Mouse (Mus musculus) megakaryocyte, adult 5-6 weeks (primary cell): Measurements from ENCODE around the gene Dnajc14. TPM values are rescaled to one million over a fixed set of nuclear protein-coding genes. Genes with fewer than 3 reads are reported as not detected.
A peak's percentile ranks its signal among the peaks of the same experiment; 100 is the strongest.

Experiments
- ATAC-seq: 2 replicates; pipeline ENCODE4 v1.8.0; 2016; ENCODE audit warnings: mild to moderate bottlenecking, inconsistent platforms; ENCODE audit not compliant: poor library complexity, severe bottlenecking
- total RNA-seq, 2 experiments: library from RNA; stranded (forward) in 1 of 2; stranded (reverse) in 1 of 2; fragments of 153-499, 151-499 nt in 1 of 2; fragments of 221-1000, 200-1000 nt in 1 of 2; gene quantifications; 2 replicates each; pipeline versions ENCODE4 v1.2.3 to v1.2.4; 2015 to 2017

The Dnajc14 gene
- 29.1 and 35.9 TPM in 2 replicates for total RNA-seq (2015)
- 58.3 and 61.3 TPM in 2 replicates for total RNA-seq (2017)

DNA sequence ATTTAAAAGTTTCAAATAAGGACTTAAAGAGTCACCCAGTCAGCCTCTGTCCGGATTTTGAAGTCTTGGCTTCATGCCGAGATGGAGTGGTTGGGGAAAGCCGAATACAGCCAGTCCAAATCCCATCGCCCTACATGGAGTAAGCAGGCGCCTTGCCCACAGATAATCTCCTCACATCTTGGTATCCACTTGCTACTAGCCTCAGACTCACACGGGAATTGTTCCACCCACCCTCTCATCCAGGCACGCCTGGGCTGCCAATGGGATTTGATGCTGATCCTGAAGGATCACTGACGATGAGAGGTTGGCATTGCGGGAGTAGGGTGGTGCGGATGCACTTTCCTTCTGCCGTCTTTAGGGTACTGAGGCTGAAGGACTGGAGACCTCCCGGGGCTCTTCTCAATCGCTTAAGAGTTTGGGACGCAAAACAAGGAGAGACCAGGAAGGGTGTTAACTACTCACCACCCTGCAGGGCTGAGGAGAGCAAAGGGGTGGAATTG, at the start of gene Dnajc14:
Dnajc14 (plus strand) TSS at position 292 of the 500 bp plus-strand sequence.
- ATAC-seq: no peak

DNA sequence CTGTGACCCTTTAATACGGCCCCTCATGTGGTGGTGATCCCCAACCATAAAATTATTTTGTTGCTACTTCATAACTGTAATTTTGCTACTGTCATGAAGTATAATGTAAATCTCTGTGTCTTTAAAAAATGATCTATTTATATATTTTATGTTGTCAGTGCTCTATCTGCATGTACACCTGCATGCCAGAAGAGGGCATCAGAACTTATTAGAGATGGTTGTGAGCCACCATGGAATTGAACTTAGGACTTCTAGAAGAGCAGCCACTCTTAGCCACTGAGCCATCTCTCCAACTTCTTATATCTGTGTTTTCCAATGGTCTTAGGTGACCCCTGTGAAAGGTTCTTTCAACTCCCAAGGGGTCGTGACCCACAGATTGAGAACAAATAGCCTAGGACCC, 31.0 kb upstream of the Dnajc14 start:
- ATAC-seq: peak; percentile 40; the same call in 1 of the 2 replicates

DNA sequence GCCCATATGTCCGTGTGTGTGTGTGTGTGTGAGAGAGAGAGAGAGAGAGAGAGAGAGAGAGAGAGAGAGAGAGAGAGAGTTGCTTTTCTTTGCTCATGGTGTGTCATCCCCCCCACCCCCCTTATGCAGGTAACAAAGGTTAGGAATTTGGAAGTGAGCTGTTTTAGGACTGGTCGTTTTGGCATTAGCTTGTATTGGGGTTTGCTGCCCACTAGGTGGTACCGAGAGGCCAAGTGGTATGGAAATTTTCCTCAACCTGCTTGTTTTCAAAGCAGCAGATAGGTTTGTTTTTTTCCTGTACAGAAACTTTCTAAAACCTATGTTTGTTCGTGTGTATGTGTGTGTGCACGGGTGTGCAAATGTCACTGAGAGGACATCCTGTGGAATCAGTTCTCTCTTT, 30.2 kb upstream of the Dnajc14 start:
- ATAC-seq: peak; percentile 54

DNA sequence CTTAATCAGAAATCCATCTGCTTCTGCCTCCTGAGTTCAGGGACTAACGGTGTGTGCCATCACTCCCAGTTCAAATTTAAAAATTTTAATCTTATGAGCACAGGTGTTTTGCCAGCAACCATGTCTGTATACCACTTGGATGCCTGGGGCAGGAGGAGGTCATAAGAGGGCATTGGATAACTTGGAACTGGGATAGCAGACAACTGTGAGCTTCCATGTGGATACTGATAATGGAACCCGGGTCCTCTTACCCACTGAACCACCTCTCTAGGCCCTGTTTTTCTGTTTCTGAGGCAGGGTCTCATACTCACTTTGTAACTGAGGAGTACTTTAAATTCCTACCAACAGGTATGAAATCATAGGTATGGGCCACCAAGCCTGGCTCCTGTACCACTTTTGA, 25.4 kb upstream of the Dnajc14 start:
- ATAC-seq: no peak

DNA sequence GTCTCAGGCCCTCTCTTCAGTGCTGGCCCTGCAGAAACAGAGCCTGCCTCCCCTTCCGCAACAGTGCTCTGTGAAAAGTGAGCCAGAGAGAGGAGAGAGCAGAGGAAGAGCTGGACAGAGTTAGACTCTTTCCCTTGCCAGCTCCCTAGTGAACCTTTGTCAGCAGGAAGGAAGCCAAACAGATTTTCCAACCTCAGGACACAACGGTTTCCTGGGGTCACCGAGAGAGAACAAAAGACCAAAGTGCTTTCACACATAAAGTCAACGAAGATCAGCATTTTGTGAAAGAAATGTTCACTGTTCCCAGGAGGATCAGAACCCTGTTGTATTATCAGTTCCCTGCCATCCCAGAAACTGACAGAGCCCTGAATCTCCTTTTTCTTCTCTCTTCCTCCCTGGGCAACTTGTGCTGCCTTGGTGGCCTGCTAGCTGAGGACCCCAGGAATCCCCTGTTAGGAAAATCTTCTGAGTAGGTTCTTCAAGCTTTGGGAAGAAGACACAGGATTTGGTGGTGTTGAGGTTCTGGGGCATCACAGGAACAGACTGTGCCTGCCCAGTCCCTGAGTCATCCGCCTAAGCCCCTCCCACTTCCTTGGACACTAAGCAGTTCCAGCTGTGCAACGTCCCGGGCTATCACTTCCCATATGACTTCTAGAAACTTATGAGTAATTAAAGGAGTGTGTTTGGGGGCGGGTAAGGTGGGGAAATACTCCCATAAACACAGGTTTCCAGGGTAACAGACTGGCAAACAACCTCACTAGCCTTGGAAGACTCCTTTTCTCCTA, 24.7 kb upstream of the Dnajc14 start:
- ATAC-seq: peak; percentile 95

DNA sequence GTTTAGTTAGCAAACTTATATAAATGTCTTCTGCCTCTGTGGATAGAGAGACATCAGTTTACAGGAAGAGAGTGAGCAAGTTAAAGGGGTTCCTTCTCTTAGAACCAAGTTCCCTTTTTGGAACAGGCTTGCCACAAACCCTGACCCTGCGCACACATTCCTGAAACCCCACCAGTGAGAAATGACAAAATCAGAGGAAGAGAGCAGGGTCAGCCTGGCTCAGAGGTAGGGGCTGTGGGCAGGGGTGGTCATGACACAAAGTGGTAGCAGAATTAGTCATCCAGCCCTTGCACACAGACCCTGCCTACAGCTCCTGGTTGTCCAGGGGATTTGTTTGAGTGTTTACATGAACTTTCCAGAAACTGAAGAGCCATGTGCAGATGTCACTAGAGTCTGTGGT, 23.7 kb upstream of the Dnajc14 start:
- ATAC-seq: peak; percentile 73

DNA sequence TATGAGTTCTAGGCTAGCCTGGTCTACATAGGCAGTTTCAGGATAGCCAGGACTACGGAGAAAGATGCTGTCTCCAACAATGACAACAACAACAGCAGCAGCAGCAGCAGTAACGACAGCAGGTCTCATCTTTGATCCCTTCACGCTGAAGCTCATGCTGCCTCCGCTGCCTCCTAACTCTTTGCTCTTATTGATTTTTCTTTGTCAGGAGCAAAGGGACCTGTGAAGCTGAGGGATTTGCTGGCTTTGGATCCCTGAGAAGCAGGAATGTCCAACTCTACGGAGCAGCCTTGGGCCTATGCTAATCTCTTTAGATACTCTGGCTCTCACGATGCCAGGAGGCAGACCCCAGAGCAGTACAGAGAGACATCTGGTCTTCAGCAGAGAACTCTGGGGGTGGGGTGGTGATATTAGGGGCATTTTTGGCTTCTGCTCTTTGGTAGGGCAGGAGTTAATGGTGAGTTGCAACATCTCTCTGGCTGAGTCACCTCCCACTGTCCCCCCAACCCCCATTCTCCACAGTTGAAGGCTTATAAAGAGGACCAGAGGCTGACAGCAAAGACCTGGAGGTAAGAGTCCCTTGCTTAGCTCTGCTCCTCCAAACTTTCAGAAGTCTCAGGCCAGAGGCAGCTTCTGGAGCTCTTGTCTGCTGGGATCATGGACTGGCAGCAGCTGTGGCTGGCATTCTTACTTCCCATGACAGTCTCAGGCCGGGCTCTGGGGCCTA, 13.3 kb upstream of the Dnajc14 start, which contains the start of gene Mmp19:
Mmp19 (plus strand) TSS at position 513 of the 727 bp plus-strand sequence.
- ATAC-seq: peak; percentile 46; the same call in 1 of the 2 replicates

DNA sequence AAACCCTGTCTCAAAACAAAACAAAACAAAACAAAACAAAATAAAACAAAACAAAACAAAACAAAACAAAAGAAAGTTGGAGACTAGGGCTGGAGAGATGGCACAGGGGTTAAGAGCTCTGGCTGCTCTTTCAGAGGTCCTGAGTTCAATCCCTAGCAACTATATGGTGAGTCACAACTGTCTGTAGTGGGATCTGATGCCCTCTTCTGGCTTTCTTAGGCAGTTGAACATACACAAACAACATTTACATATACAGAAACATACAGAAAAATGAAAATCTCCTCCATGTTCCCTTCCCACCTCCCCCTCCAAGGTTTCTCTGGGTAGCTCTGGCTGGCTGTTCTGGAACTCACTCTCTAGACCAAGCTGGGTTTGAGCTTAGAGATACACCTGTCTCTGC, 11.8 kb upstream of the Dnajc14 start:
- ATAC-seq: no peak

DNA sequence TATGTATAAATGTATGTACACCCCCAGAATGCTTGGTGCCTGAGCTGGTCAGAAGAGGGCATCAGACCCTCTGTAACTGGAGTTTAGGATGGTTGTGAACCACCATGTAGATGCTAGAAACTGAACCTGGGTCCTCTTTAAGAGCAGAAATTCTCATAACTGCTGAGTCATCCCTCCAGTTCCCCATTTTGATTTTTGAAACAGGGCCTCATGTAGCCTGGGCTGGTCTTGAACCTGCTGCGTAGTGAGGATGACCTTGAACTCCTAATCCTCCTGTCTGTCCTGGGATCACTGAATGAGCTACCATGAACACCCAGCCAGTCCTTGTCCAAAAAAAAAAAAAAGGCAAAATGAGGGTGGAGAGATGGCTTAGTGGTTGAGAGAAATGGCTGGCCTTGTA, 10.6 kb upstream of the Dnajc14 start:
- ATAC-seq: peak; percentile 53

DNA sequence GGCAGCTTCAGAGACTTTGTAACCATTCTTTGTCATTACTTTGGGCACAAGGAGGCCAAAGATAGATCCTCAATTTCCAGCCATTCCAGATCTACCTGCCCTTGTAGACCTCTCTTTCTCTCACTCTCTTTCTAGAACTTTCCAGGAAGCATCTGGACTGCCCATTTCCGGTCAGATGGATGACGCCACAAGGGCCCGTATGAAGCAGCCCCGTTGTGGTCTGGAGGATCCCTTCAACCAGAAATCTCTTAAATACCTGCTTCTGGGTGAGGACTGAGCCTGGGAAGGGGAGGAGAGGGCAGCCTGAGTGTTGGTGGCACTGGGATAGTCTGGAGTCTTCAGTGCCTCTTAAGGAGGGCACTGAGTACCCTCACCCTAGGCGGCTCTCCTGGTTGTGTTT, 9.5 kb upstream of the Dnajc14 start:
- peak; percentile 43; the same call in 1 of the 2 replicates for ATAC-seq

DNA sequence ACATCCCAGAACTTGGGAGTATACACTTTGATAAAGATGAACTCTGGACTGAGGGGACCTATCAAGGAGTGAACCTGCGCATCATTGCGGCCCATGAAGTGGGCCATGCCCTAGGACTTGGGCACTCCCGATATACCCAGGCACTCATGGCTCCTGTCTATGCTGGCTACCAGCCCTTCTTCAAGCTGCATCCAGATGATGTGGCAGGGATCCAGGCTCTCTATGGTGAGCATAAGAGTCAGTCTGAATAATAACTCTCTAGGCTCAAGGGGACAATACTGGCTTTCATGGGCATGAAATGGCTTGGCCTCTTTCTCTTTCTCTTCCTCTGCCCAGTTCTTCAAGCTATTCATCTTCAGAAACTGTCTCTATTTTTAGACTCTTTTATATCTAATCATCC, 8.3 kb upstream of the Dnajc14 start:
- ATAC-seq: no peak

DNA sequence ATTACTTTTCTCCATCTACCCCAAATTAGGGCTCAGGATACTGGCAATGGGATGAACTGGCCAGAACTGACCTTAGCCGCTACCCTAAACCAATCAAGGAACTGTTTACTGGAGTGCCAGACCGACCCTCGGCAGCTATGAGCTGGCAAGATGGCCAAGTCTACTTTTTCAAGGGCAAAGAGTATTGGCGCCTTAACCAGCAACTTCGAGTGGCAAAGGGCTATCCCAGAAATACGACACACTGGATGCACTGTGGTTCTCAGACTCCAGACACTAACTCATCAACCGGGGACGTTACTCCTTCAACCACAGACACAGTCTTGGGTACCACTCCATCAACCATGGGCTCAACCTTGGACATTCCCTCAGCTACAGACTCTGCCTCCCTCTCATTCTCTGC, 5.2 kb upstream of the Dnajc14 start:
- ATAC-seq: no peak

DNA sequence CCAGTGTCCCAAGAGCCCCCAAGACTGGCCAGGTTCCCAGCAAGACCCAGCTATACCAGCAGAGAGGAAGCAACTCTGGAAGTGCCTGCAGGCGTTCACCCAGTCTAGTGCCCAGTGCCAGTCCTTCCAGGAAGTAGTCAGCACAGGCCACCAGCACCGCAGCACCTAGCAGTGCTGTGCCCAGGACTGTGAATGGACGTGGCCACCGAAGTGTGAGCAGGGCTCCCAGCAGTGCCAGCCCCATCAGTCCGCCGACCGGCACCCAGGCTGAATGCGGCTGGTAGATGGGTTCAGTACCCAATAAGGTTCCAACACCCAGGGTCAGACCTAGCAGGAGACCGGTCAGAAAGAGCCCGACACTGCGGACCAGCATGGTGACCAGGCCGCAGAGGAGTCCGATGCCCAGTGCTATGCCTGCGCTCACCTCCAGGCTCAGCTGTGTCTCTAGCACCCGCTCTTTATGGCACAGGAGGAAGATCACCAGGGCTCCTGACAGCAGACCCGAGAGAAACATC, 1.8 kb upstream of the Dnajc14 start:
- no peak for ATAC-seq

DNA sequence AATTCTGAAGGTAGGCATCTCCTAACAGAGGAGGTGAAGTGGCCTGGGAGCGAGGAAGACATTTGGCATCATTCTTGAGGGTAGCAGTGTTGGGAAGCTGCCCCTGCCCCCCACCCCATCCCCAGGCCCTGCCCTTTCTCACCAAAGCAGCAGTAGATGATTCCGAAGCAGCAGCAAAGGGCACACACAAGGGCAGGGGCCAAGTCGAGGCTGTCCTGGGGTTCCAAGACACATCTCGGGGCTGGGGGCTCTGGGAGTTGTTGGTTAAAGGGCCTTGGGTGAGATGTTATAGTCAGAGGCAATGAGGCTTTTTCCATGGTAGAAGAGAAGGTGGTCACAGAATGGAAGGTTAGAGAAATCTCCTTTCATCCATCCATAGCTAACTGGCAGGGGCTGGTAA, 906 bp upstream of the Dnajc14 start:
- no peak for ATAC-seq

DNA sequence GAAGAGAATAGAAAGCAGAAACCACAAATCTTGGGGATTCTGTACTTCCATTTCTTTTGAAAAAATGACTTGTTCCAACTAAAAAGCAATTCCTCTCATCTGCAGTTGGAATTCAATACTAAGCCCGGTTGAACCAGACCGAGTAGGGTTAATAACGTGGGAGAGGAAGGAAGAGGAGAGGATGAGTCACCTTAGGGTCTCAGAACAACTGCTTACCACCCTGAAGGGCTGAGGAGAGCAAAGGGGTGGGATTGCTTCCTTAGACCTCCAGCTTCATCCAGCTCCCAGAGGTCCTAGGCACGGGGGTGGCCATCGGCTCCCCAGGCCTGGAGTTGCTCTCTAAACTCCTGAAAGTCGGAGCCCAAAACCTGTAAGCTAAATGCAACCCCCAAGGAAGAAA, 501 bp upstream of the Dnajc14 start:
- no peak for ATAC-seq

DNA sequence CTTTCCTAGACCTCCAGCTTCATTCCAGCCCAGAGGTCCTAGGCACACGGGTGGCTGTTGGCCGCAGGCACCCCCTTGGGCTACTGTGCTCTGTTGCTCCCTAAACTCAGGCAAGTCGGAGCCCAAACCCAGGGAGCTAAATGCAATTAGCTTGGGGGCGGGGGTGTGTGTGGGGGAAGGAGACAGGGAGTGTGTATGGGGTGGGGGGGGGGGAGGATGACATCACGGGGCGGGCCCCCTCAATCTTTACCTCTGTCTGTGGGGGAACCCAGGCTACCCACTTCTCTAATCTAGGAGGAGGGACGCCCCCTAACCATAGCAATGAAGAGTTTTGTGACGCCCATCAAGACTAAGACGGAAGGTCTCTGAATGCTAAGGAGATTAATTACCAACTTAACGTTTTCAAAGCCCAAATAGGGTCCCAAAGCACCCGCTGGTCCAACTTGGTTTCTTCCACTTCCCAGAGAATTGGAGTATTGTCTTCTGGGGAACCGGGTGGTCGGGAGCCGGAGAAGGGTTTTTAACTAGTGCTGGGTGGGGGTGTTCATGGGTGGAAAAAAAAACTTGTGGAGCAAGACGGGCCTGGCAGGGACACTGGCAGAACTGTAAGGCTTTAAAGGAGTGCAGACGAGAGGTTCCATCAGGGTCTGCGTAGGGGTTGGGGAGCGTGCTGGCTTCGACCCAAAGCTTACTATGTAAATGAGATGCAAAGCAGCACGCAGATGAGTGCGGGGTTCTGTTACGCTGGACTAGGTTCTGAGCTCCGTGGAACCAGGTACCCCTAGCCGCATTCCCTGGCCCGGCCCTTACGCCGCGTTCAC, 619 bp downstream of the Dnajc14 start, which contains the start of gene Tmem198b:
Tmem198b (minus strand) TSS at position 100 of the 821 bp plus-strand sequence.
- ATAC-seq: peak; percentile 33

DNA sequence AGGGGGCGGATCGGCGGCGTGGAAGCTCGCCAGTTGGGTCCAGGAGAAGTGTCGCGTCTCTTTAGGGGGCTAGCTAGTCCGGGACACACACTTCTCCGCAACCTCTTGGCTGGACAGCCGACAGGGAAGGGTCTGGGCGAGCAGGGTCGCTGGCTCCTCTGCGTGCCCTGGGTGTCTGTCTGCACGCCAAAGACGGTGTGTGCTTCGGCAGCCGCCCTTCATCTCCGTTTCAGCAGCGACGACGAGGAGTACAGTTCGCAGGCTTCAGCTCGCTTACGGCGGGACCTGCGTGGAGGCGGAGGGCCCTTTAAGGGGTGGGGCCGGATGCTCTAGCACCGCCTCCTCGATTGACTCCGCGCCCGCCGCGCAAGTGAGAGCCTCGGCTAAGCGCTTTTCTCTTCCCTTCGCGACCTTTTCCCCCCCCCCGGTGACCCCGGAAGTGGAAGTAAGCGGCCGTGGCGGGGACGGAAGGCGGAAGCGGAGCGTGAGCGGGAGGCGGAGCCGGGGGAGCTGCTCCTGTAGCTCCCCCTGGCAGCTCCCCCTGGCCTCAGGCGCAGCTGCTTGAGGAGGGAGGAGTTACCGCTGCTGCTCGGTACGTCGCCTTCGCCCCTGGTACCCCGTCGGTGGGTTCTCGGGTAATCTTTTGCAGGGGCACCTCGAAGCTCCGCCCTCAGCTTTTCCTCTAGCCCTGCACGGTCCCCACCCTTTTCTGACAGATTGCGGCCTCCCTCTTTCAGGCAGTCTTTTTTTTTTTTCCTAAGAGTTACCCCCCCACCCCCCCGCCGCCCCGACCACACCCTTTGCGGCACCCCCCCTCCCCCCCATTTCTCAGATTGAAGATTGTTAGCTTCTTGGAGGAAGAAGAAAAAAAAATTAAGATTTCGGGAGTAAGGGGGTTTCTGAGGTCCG, 1.5 kb downstream of the Dnajc14 start:
- ATAC-seq: peak; percentile 88

DNA sequence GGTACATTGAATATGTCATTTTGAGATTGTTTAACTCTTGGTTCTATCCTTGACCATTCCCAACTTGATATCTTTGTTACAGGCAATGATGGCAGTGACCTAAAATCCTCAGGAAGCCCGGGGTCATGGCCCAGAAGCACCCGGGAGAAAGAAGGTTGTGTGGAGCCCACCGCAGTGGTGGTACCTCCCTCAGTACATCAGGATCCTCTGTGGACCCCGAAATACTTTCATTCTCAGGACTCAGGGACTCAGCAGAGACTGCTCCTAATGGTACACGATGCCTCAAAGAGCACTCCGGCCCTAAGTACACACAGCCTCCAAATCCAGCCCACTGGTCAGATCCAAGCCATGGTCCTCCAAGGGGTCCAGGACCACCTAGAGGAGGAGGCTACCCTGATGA, 2.2 kb downstream of the Dnajc14 start:
- ATAC-seq: no peak

DNA sequence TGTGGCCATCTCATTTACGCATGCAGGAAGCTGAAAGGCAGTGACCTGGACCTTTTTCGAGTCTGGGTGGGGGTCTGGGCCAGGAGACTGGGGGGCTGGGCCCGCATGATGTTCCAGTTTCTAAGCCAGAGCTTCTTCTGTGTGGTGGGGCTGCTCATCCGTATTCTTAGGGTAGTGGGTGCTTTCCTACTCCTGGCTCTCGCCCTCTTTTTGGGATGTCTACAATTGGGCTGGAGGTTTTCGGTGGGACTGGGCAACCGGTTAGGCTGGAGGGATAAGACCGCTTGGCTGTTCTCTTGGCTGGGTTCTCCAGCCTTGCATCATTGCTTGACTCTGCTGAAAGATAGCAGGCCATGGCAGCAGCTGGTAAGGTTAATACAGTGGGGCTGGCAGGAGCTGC, 3.2 kb downstream of the Dnajc14 start:
- no peak for ATAC-seq

DNA sequence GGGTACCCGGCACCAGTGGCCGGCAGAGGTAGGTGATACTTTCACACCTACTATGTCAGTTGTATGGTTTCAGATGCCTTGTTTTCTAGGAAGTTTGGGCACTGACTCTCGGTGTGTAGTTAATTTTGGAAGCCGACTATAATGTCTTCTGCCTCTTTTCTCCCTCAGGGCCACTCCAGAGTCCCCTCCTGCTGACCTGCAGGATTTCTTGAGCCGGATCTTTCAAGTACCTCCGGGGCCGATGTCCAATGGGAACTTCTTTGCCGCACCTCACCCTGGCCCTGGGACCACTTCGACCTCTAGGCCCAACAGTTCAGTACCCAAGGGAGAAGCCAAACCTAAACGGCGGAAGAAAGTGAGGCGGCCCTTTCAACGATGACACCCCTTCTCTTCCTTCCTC, 13.2 kb downstream of the Dnajc14 start, which contains the start of gene Sarnp:
Sarnp (plus strand) TSS at position 301 of the 400 bp plus-strand sequence.
- no peak for ATAC-seq
